Mouse (Mus musculus): ENCODE measurements around the gene Atf5. TPM values are rescaled to one million over a fixed set of nuclear protein-coding genes. Genes with fewer than 3 reads are reported as not detected.
A peak's percentile ranks its signal among the peaks of the same experiment; 100 is the strongest.

Atf5 gene
- polyA plus RNA-seq (2014; fragmentation: Nextera tagmentation; extraction: Ambion mirVana), result 2.8 and 3.3 TPM in 2 replicates

DNA sequence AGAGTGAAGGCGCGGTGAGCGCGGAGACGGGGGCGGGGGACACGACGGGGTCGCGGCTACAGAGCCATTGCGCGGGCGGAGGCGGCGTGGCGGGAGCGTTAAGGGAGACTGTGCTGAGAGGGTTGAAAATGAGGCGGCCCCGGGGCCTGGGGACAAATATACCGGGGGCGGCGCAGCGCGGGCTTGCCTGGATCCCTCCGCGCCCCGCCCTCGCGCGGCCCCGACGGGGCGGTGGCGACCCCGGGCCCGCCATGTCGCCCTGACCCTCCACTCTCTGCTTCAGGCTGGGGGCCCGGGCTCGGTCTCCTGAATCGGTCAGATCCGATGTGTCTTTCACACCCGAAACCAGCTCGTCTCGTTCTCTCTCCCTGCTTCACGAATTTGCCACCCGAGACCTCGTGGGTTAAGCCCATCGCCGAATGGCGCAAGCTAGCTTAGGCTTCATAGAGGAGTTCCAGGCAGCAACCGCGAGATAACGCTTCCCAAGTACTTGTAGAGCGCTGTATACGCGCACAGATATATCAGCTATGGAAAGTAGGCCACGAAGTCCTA, at the start of gene Atf5:
Gene Atf5, minus strand, starts transcription at position 189 of the 552 bp plus-strand sequence.
- peak; percentile 95 for DNase-seq (ENCODE audit: low spot score, missing footprints)
- no peaks in the 10 kb centered on the region for H3K9me3 ChIP-seq (ENCODE audit: control insufficient read depth, low read length)
- H3K27ac ChIP-seq (ENCODE audit: low read depth, low read length), result peak within 1 kb of the TSS; percentile 93
- no peak; the same call in 1 of the 2 replicates for ATAC-seq (ENCODE audit: low FRiP score)
- H3K27me3 ChIP-seq (ENCODE audit: control insufficient read depth, insufficient read depth, low read length), result no peaks in the 10 kb centered on the region
- peak within 1 kb of the TSS; percentile 97 for H3K4me2 ChIP-seq
- WGBS, result under 1% methylated on average over 55 of the region's 57 CpGs
- peak within 1 kb of the TSS; percentile 86 for H3K4me3 ChIP-seq (ENCODE audit: low read depth, low read length)
- no peaks in the 10 kb centered on the region for H3K36me3 ChIP-seq (ENCODE audit: control insufficient read depth, insufficient read depth, low read length)
- H3K4me1 ChIP-seq (ENCODE audit: control insufficient read depth, insufficient read depth, low read length), result peaks cover 32% of the 10 kb centered on the region
- H3K9ac ChIP-seq (ENCODE audit: low read length), result peak within 1 kb of the TSS; percentile 95

DNA sequence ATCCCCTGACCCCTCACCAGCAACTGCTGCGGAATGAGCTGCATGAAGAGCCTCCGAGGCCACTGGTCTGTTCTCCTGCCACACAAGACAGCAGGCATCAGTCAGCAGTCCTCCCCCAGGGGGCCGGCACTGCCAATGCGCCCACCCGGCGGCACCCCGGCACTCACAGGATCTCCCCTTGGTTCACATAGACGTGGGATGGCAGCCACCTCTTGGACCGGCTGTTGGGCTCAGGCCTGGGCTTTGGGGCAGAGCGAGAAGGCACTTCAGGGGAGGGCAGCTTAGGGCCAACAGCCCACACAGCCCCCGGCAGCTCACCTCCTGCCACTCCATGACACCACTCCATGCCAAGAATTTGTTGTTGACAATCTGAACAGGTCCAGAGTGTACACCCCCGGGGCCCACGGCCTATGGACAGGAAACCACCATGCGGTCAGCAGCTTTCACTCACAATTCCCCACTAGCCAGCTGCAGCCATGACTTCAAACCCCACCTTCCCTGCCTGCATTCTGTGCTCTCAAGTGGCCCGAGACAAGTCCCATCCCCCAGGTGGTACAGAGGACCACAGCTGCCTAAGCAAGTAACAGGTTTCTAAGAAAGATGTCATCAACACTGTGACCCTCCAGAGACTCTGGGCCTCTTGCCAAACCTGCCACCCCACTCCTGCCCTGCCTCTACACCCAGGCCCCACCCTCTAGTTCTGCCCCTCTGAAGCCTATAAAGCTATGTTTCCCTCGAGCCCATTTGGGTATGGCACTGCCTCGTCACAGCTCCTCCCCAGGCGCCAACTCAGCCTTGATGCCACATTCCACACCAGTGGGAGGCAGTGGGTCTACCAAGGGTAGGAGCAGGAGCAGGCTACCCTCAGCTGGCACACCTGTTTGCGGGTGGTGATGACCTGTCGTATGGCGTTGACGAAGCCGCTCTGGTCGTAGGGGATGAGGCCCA, 48.4 kb upstream of the Atf5 start:
- 88% methylated on average over 24 of the region's 24 CpGs for WGBS
- Histone ChIP-seq H3K9ac (ENCODE audit: low read length) (no peak overlapping the region), H3K4me2 (no peak overlapping the region), H3K27ac (ENCODE audit: low read depth, low read length) (no peak overlapping the region), H3K27me3 (ENCODE audit: control insufficient read depth, insufficient read depth, low read length) (no peaks in the 10 kb centered on the region), H3K9me3 (ENCODE audit: control insufficient read depth, low read length) (no peaks in the 10 kb centered on the region), H3K4me1 (ENCODE audit: control insufficient read depth, insufficient read depth, low read length) (peaks cover 24% of the 10 kb centered on the region), H3K4me3 (ENCODE audit: low read depth, low read length) (no peak overlapping the region), H3K36me3 (ENCODE audit: control insufficient read depth, insufficient read depth, low read length) (peaks cover 26% of the 10 kb centered on the region)
- no peak for ATAC-seq (ENCODE audit: low FRiP score)
- DNase-seq (ENCODE audit: low spot score, missing footprints), result peak; percentile 83

DNA sequence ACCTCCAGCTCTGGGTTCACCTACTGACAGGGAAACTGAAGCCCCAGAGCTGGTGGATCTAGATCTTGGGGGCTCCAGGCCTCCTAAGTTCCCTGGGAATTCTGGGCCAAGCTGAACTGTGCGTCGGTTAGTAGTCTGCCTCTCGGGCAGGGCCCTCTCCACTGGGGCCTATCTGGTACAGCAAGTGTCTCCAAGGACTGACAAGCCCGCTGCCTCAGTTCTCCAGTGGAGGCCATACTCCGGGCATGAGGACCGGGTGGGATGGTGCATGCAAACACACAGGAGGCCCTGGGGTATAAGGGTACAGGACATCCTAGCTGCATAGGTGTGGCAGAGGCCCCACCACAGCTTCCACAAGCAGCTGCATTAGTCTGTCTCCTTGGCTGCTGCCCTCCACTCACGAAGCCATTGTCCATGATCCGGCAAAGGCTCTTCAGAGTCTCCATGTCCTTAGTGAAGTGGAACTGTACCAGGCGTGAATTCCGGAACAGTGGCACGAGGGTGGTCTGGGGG, 47.6 kb upstream of the Atf5 start:
- peak; percentile 84 for DNase-seq (ENCODE audit: low spot score, missing footprints)
- no peaks in the 10 kb centered on the region for H3K9me3 ChIP-seq (ENCODE audit: control insufficient read depth, low read length)
- H3K36me3 ChIP-seq (ENCODE audit: control insufficient read depth, insufficient read depth, low read length), result peaks cover 26% of the 10 kb centered on the region
- H3K9ac ChIP-seq (ENCODE audit: low read length), result no peak overlapping the region
- no peak overlapping the region for H3K4me2 ChIP-seq
- WGBS, result 94% methylated on average over 11 of the region's 11 CpGs
- no peak overlapping the region for H3K4me3 ChIP-seq (ENCODE audit: low read depth, low read length)
- ATAC-seq (ENCODE audit: low FRiP score), result no peak
- peaks cover 24% of the 10 kb centered on the region for H3K4me1 ChIP-seq (ENCODE audit: control insufficient read depth, insufficient read depth, low read length)
- no peaks in the 10 kb centered on the region for H3K27me3 ChIP-seq (ENCODE audit: control insufficient read depth, insufficient read depth, low read length)
- no peak overlapping the region for H3K27ac ChIP-seq (ENCODE audit: low read depth, low read length)

DNA sequence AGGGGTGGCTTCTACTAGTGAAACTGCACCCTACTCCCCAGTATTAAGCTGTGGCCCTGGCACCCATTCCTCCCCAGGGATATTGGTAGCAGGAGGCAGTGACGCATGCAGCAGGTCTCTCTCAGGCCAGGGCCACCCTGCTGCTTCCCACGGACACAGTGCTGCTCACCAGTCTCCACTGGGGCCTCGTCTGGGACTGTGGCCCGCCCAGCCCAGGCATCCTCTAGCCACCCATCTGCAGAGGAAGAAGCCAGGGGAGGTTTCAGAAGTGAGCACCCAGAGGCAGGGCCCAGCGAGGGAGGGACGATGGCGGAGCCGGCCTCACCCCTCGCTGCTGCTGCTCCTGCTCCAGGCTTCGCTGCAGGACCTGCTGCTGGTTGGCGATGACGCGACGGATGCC, 46.8 kb upstream of the Atf5 start:
- peaks cover 26% of the 10 kb centered on the region for H3K36me3 ChIP-seq (ENCODE audit: control insufficient read depth, insufficient read depth, low read length)
- no peak overlapping the region for H3K27ac ChIP-seq (ENCODE audit: low read depth, low read length)
- peaks cover 25% of the 10 kb centered on the region for H3K4me1 ChIP-seq (ENCODE audit: control insufficient read depth, insufficient read depth, low read length)
- no peak overlapping the region for H3K9ac ChIP-seq (ENCODE audit: low read length)
- no peaks in the 10 kb centered on the region for H3K9me3 ChIP-seq (ENCODE audit: control insufficient read depth, low read length)
- ATAC-seq (ENCODE audit: low FRiP score) (no peak), DNase-seq (ENCODE audit: low spot score, missing footprints) (peak; percentile 80)
- no peak overlapping the region for H3K4me3 ChIP-seq (ENCODE audit: low read depth, low read length)
- H3K27me3 ChIP-seq (ENCODE audit: control insufficient read depth, insufficient read depth, low read length), result no peaks in the 10 kb centered on the region
- 90% methylated on average over 14 of the region's 14 CpGs for WGBS
- H3K4me2 ChIP-seq, result no peak overlapping the region

DNA sequence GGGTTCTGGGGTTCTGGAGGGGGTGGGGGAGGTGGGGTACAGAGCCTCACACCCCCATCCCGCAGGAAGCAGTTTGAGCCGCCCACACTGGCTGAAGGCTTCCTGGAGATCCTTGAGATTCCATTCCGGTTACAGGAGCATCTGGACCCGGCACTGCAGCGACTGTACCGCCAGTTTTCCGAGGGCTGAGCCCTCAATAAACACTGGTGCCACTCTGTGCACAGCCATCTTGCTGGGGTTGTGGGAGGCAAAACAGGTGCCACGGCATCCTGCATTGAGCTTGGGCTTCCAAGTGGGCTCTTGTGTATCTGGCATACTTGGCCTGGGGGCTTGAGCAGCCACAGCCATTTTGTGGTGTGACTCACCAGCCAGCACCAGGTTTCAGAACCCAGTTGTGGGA, 46.0 kb upstream of the Atf5 start:
- H3K9me3 ChIP-seq (ENCODE audit: control insufficient read depth, low read length), result no peaks in the 10 kb centered on the region
- H3K4me1 ChIP-seq (ENCODE audit: control insufficient read depth, insufficient read depth, low read length), result peaks cover 24% of the 10 kb centered on the region
- DNase-seq (ENCODE audit: low spot score, missing footprints) (peak; percentile 85), ATAC-seq (ENCODE audit: low FRiP score) (no peak)
- H3K4me2 ChIP-seq, result no peak overlapping the region
- no peak overlapping the region for H3K4me3 ChIP-seq (ENCODE audit: low read depth, low read length)
- 93% methylated on average over 8 of the region's 8 CpGs for WGBS
- H3K27me3 ChIP-seq (ENCODE audit: control insufficient read depth, insufficient read depth, low read length), result no peaks in the 10 kb centered on the region
- H3K27ac ChIP-seq (ENCODE audit: low read depth, low read length), result no peak overlapping the region
- H3K9ac ChIP-seq (ENCODE audit: low read length), result no peak overlapping the region
- H3K36me3 ChIP-seq (ENCODE audit: control insufficient read depth, insufficient read depth, low read length), result peaks cover 26% of the 10 kb centered on the region

DNA sequence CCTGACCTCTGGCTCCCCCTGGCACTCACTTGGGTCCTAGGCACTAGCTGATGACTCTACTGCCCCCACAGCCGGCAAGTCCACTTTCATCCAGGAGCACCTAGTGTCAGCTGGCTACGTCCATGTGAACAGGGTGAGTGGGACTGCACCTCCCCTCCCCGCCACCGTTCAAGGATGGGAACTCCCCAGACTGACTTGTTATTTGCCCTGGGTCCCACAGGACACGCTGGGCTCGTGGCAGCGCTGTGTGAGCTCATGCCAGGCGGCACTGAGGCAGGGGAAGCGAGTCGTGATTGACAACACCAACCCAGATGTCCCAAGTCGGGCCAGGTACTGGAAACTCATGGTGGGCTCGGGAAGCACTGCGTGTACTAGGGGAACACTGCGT, 45.0 kb upstream of the Atf5 start:
- ATAC-seq (ENCODE audit: low FRiP score) (no peak), DNase-seq (ENCODE audit: low spot score, missing footprints) (no peak)
- H3K9me3 ChIP-seq (ENCODE audit: control insufficient read depth, low read length), result no peaks in the 10 kb centered on the region
- H3K4me1 ChIP-seq (ENCODE audit: control insufficient read depth, insufficient read depth, low read length), result peaks cover 16% of the 10 kb centered on the region
- H3K27ac ChIP-seq (ENCODE audit: low read depth, low read length), result no peak overlapping the region; the same call in 1 of the 2 replicates
- 86% methylated on average over 14 of the region's 14 CpGs for WGBS
- H3K27me3 ChIP-seq (ENCODE audit: control insufficient read depth, insufficient read depth, low read length), result no peaks in the 10 kb centered on the region
- peaks cover 26% of the 10 kb centered on the region for H3K36me3 ChIP-seq (ENCODE audit: control insufficient read depth, insufficient read depth, low read length)
- no peak overlapping the region for H3K9ac ChIP-seq (ENCODE audit: low read length)
- H3K4me3 ChIP-seq (ENCODE audit: low read depth, low read length), result no peak overlapping the region
- no peak overlapping the region for H3K4me2 ChIP-seq

DNA sequence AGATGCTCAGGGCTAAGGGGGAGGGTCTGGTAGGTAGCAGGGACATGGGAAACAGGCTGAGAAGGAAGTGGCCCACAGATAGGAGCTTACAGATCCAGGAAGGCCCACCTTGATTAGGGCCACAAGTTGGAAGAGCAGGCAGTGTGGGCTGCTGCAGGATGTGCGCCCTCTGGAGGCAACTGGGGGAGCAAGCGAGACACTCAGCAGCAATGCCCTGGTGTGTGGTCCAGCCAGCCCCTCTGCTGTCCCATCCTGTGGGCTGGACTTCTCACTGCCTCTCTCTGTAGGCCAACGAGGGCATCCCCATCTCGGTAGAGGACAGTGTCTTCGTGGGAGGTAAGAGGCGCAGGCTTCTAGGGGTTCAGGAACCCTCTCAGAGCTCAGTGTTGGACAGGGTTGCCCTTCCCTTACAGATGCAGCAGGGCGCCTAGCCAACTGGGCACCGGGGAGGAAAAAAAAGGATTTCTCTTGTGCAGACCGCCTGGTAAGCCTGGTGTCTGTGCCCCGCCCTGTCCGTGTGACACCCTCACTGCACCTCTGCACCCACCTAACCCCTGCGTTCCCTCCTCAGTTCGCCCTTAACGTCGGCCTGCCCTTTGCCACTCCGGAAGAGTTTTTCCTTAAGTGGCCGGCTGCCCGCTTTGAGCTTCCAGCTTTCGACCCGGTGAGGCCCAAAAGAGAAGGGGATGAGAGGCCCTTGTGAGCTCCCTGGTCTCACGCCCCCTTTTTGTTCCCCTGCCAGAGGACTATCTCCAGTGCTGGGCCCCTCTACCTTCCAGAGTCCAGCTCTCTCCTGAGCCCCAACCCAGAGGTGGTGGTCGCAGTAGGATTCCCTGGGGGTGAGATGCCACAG, 44.3 kb upstream of the Atf5 start:
- ATAC-seq (ENCODE audit: low FRiP score) (peak; percentile 56), DNase-seq (ENCODE audit: low spot score, missing footprints) (peak; percentile 94)
- Histone ChIP-seq H3K4me3 (ENCODE audit: low read depth, low read length) (peak overlapping the region; percentile 5; the same call in 1 of the 2 replicates), H3K27ac (ENCODE audit: low read depth, low read length) (peak overlapping the region; percentile 20), H3K36me3 (ENCODE audit: control insufficient read depth, insufficient read depth, low read length) (peaks cover 24% of the 10 kb centered on the region), H3K4me2 (no peak overlapping the region; the same call in 1 of the 2 replicates), H3K9ac (ENCODE audit: low read length) (no peak overlapping the region), H3K4me1 (ENCODE audit: control insufficient read depth, insufficient read depth, low read length) (peaks cover 15% of the 10 kb centered on the region), H3K27me3 (ENCODE audit: control insufficient read depth, insufficient read depth, low read length) (no peaks in the 10 kb centered on the region), H3K9me3 (ENCODE audit: control insufficient read depth, low read length) (no peaks in the 10 kb centered on the region)
- WGBS, result 61% methylated on average over 22 of the region's 22 CpGs

DNA sequence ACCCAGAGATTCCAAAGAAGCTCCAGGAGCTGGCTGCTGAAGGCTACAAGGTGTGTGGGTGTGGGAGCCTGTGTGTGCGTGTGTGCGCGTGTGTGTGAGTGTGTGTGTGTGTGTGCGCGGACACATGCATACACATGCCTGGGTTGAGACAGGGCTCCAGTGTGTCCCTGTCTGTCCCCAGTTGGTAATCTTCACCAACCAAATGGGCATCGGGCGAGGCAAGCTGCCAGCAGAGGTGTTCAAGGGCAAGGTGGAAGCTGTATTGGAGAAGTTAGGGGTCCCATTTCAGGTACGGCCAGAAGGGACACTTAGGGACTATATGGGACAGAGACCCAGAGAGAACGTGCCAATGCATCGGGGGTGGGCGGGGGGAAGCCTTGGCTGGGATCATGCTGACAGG, 43.4 kb upstream of the Atf5 start:
- Histone ChIP-seq H3K4me1 (ENCODE audit: control insufficient read depth, insufficient read depth, low read length) (peaks cover 18% of the 10 kb centered on the region), H3K9ac (ENCODE audit: low read length) (no peak overlapping the region), H3K9me3 (ENCODE audit: control insufficient read depth, low read length) (no peaks in the 10 kb centered on the region), H3K27ac (ENCODE audit: low read depth, low read length) (no peak overlapping the region), H3K36me3 (ENCODE audit: control insufficient read depth, insufficient read depth, low read length) (peaks cover 20% of the 10 kb centered on the region), H3K27me3 (ENCODE audit: control insufficient read depth, insufficient read depth, low read length) (no peaks in the 10 kb centered on the region), H3K4me3 (ENCODE audit: low read depth, low read length) (no peak overlapping the region), H3K4me2 (no peak overlapping the region)
- no peak for DNase-seq (ENCODE audit: low spot score, missing footprints)
- no peak for ATAC-seq (ENCODE audit: low FRiP score)
- WGBS, result 89% methylated on average over 11 of the region's 11 CpGs
